Mouse (Mus musculus) testis, adult 2 months (tissue): ENCODE measurements around the gene Zbtb38.

ENCODE experiments used
- CTCF ChIP-seq: fragments of 200-500 bp; IDR thresholded peaks from 2 replicates; pipeline ENCODE4 v1.5.1; 2012; ENCODE audit warnings: low read depth, mild to moderate bottlenecking, inconsistent platforms, low read length, moderate library complexity; ENCODE audit not compliant: control insufficient read depth, insufficient read depth, insufficient replicate concordance
- POLR2A ChIP-seq: fragments of 200-500 bp; IDR thresholded peaks from 2 replicates; pipeline ENCODE4 v1.6.1; 2012; ENCODE audit warnings: low read depth, mild to moderate bottlenecking, inconsistent platforms, low read length, moderate library complexity; ENCODE audit not compliant: control insufficient read depth

DNA sequence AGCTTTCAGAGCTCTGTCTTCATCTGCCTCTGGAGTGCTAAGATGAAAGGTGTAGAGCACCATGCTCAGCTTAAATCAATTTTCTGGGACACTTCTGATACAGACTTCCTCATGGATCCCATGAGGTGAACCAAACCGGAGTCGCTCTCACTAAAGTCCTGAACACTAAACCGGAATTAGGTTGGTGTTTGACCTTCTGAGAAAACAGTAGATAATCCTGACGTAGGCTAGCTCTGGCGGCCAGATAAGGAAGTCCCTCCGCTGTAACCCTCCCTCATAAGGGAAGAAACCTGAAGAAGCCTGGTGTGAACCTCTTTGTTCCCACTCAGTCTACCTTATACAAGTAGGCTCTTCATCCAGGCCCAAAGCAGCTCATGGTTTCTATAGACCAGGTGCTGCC is 29.0 kb downstream of the Zbtb38 start:
- TF ChIP-seq CTCF (no peak), POLR2A (no peak)
